Mouse (Mus musculus) layer of hippocampus, postnatal 36 days (tissue): ENCODE results near the gene Psmd14. TPM values are rescaled to one million over a fixed set of nuclear protein-coding genes. Genes with fewer than 3 reads are reported as not detected.

ENCODE experiments used
- DNase-seq, 2 experiments: peaks; one replicate each; pipeline ENCODE4 v3.0.0; 2022
- microRNA-seq, 2 experiments: library from miRNA; unstranded; fragments of <30 nt; microRNA quantifications; one replicate each; pipeline ENCODE4 v1.2.0; 2021
- total RNA-seq, 2 experiments: library from RNA; stranded (reverse); gene quantifications; 2 replicates each; pipeline ENCODE4 v1.2.3; 2021

Psmd14 gene
- total RNA-seq, 2 experiments from 2014 or later = 119 to 124 TPM

DNA sequence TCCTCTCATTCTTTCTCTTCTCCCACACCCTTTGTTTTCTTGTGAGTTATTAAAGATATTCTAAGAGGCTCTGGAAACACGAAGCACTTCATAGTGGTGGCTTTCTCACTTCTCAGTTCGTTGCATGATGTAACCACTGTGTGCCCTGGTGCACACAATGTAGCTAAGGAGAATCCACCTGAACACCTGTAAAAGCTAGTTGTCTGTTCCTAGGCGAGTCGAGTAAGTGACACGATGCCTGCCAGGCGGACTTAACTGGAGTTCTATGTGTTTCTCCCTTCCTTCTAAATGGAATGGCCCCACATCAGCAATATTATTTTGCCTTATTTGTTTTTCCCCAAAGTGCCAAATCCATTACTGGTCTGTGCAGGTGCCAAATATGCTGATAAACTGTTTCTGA is 101.6 kb downstream of the Psmd14 start:
- no peak for DNase-seq

DNA sequence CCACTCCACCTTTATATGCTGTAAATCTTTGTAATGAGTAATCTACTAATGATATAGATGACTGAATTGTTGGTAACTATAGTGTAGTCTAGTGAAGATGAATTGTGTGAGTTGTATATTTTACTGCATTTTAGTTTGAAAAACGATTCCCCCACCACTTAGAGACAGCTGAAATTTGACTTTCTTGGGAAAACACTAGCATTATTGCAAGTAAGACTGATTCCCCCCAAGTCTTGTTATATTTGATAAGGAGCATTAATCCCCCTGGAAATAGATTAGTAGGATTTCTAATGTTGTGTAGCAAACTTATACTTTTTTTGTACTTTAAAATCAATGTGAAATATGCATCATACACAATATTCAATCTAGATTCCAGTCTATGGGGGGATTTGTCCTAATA is 102.0 kb downstream of the Psmd14 start:
- no peak for DNase-seq

DNA sequence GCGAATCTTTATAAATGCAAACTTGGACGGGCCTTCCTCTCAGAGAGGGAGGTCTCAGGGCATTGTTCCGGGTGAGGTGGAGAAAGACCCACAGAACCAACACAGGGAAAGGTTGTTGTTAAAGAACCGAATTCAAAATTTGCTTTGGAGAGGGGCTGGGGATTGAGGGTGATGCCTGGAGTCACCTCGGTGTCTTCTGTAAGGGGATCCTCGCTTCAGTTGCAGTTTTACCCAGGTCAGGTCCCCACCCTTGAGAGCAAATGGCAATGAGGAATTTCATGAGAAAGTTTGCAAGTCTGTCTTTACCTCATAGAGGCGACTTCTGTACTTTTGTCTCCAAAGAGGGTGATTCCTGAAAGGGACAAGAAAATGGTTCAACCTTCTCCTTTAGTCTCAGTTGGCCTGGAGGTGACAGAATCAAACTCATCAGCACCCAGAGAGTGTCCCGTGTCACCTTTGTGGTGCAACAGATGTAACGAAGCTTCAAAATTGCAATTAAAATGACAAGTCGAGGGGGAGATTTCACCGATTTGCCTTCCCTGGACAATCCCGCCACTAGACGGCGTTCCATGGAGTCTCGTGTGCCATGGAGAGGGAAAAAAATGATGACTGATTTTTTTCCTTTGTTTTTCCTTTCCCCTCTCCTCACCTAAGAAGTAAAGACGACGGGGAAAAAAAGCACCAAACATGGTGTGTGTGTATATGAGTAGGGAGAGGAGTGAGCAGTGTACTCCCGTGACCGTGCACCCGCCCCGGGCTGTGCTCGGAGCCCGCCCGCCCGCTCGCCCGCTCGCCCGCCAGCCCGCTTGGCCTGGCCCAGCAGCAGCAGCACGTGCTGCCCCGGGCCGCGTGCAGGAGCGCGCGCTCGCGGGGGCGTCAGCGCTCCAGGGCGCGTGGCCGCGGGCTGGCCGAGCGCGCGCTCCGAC is 103.3 kb downstream of the Psmd14 start:
- DNase-seq = peak in 1 of 2 experiments; percentile 42

DNA sequence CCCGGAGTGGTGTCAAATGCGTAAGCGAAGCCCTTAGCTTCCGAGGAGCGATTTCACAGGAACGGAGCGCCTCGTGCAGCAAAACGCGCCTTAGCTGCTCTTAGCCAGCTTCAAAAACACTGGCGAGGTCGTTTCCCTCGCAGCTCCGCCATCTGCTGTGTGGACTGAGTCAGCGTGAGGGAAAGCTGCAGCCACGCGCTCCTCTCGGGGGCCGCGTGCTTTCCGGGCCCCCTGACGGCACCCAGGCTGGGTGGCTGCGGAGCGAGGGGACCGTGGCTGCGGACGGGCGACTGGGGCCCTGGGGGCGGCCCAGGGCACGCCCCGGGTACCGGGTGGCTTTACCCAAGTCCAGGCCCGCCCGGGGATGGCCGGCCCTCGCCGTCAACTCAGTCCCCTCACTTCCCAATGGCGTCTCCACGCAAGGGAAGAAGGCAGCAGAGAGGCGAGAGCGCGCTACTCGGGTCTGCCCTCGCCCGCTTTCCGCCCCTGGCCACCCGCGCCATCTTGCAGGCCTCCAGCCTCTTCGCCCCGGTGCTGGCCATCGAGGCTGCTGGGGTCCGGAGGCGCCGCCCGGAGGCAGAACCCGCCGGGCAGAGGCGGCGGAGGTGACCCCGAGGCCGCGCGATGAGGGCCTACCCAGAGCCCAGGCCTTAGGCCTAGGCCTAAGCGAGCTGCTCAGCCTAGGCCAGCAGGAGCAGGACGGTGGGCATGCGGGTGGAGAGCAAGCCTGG is 104.3 kb downstream of the Psmd14 start:
- DNase-seq = peak in 1 of 2 experiments; percentile 50

DNA sequence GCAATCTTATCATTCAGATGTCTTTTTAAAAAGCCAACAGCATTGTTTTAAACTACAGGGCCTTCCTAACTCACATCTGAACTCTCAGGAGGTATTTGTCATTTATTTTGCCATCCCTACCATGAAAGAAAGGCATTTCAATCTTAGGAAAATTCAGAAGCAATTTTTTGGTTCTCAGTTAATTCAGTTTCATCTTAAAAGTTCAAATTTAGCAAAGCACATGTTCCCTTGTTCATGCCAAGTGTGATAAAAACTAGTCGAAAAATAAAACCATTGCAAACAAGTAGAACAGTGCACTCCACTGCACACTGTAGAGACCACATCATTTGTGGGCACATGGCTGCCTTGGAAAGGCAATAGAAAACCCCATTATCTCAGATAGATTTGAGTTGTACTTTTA is 106.7 kb downstream of the Psmd14 start:
- no peak for DNase-seq

DNA sequence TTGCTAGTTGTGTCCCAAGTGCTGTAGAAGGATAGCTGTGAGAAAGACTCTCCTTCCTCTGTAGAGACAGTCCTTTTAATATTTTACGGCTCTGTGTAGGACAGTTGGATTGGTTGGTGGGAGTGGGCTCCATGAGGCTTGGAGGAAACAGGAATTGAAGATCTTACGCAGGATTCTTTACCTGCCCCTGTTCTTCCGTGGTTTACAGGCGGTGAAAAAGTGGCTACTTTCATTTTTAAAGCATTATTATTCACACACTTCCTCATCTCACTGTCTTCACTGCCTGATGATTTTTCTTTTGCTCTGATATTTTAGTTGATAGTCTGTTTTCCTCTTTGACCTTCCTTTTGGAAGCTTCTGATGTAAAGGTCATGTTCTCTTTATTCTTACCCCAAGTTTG is 108.7 kb downstream of the Psmd14 start:
- DNase-seq = no peak

DNA sequence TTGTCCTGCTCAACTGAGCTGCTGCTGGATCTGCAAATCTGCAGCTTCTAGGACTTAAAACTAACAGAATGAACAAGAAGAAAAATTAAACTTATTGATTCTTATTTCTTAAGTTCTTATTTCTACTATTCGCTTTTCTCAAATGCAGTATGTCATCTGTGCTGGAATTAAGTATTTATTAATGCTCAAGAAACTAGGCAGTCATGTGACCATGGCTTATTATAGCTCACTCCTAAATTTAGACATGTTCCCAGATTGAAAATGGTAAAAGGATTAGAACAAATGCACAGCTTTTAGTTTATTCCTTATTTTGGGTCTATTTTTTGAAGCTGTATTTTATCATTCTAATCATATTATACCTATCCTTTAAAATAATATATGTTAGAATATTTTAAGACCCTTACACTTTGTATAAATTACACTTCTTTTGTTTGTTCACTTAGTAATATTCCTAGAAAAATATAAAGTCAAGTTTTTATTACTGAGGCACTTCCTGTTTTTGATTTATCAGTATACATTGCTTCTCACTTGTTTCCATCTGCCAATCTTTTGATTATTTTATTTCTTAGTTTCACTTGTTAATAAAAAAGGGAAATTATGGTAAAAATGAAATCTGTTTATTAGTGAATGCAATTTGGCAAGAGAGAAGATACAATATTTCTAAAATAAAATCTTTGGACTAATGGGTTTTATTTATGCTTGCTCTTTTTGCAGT is 112.1 kb downstream of the Psmd14 start:
- no peak for DNase-seq

DNA sequence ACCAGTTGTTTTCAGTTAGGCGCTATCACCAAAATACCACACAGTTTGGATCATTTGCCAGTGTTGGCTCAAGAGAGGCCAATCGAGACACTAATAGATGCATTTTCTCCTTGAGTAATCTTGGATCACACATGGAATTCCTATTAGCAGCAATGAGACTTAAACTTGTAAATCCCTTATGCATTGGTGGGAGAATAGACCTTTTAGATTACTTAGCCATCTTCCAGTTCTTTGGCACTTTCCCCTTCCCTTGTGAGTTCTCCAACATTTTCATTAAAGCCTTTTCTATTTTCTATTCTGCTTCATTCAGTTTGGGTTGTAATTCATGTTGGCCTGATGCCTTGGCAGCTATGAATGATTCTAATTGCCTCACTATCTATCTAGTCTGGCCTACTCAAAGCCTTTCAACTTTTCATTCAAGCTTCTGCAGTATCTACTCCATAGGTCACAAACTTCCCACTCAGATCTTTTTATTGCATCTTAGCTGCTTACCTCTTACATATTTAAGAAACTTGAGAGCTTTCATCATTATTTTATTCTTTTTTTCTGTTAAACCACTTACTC is 125.8 kb downstream of the Psmd14 start:
- DNase-seq = no peak

Small RNAs within 50 kb of the gene (microRNA-seq; reads per million reads assigned to microRNA genes)
- 0 reads per million in 2 experiments for gene Gm22403

Other genes with a start within 250 kb of the Psmd14 start
- gene Tank, start 133.1 kb upstream of the Psmd14 start, total RNA-seq = 10 to 100 TPM; 27.9 to 31.2 TPM
- 10 to 100 TPM; 41.2 to 41.8 TPM for gene Tbr1, start 91.2 kb downstream of the Psmd14 start, total RNA-seq